Mouse (Mus musculus): Measurements from ENCODE around the gene Olfr1394. TPM values are rescaled to one million over a fixed set of nuclear protein-coding genes. Genes with fewer than 3 reads are reported as not detected.
"Not testable (repeated sequence)": the region's sequence is repeated elsewhere in the genome, so short reads cannot be mapped to it uniquely, and the experiment has no call there.

Gene Olfr1394
- polyA plus RNA-seq, 1 experiment from 2014 or later: not detected

DNA sequence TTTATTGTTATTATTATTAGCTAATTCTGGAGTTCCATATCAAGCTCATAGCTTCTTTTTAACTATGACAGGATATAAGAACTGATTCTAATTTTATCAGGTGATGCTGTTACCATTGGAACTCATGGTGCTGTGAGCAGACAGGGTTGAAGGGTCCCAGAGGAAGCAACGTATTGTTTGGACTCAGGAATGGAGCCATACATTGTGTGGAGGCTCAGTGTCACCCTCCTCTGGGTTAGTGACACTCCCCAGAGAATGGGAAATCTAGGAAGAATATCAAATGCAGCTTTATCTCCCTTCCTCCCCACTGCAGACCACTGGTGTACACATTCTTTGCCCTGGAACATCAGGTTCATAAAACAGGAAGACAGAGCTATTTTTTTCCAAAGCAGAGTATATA lies 29.0 kb downstream of the Olfr1394 start:
- no peak for DNase-seq (ENCODE audit: low spot score)
- no peaks in the 10 kb centered on the region for H3K36me3 ChIP-seq (ENCODE audit: control insufficient read depth, insufficient read depth, low read length)
- H3K27ac ChIP-seq (replicated peaks; ENCODE audit: low read depth, low read length): no peak overlapping the region
- no peak overlapping the region for H3K4me2 ChIP-seq (ENCODE audit: low read depth, low read length)
- 59% methylated on average over 1 of the region's 1 CpGs for WGBS
- H3K9me3 ChIP-seq (ENCODE audit: control insufficient read depth, low read length): no peaks in the 10 kb centered on the region
- H3K9ac ChIP-seq (ENCODE audit: low read depth, low read length): no peak overlapping the region
- H3K27me3 ChIP-seq (replicated peaks; ENCODE audit: control insufficient read depth, insufficient read depth, low read length): no peaks in the 10 kb centered on the region
- no peaks in the 10 kb centered on the region for H3K4me1 ChIP-seq (ENCODE audit: control insufficient read depth, insufficient read depth, low read length)
- no peak overlapping the region for H3K4me3 ChIP-seq (ENCODE audit: low read depth, low read length)
- ATAC-seq (ENCODE audit: low read depth): no peak

DNA sequence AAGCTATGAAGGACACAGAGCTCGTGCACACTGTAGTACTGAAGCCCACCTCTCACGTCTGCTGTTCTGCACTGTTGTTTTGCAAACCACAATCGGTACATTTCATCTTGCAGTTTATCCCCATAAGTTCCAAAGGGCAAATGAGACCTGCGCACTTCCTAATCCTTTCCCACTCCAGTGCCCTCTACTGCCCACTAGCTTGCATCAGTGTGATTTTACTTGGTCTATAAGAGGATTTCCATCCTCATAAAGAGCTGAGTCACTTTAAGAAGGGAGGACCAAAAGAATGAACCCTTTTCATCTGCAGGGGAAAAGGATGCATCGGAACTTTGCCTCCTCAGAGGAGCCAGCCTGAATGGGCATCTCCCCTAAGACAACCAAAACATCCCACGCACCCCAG lies 32.3 kb downstream of the Olfr1394 start:
- no peak for ATAC-seq (ENCODE audit: low read depth)
- Histone ChIP-seq H3K9me3 (ENCODE audit: control insufficient read depth, low read length) (no peaks in the 10 kb centered on the region), H3K4me1 (ENCODE audit: control insufficient read depth, insufficient read depth, low read length) (no peaks in the 10 kb centered on the region), H3K27ac (replicated peaks; ENCODE audit: low read depth, low read length) (no peak overlapping the region), H3K4me3 (ENCODE audit: low read depth, low read length) (no peak overlapping the region), H3K27me3 (replicated peaks; ENCODE audit: control insufficient read depth, insufficient read depth, low read length) (no peaks in the 10 kb centered on the region), H3K36me3 (ENCODE audit: control insufficient read depth, insufficient read depth, low read length) (no peaks in the 10 kb centered on the region), H3K4me2 (ENCODE audit: low read depth, low read length) (no peak overlapping the region), H3K9ac (ENCODE audit: low read depth, low read length) (no peak overlapping the region)
- no peak for DNase-seq (ENCODE audit: low spot score)
- 78% methylated on average over 6 of the region's 6 CpGs for WGBS

DNA sequence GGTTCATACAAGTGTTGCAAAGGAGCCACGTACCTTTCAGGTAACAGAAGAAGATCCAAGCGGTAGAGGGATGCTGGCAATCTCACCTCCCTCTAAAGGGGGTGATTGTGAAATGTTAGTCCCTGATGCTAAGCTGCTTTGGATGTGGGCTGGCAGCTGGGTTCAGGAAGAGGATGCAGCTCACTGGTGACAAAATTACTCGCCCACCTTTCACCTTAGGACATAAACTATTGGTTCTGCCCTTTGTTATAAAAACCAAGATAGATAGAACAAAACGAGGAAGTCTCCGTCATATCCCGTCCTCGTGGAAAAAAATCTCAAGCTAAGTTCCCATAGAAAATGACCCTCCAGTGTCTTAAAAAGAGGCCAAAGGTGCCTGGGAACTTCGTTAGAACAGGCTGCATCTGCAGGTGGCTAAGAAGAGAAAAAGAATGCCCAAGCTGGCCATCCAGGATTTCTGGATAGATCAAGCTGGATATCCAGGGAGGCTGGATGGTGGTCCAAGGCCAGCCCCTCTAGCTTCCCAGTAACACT lies 32.8 kb downstream of the Olfr1394 start, which contains the start of gene Btnl9:
TSS of gene Btnl9 (minus strand) at position 205 of the 534 bp plus-strand sequence.
- no peak within 1 kb of the TSS for H3K9ac ChIP-seq (ENCODE audit: low read depth, low read length)
- H3K4me1 ChIP-seq (ENCODE audit: control insufficient read depth, insufficient read depth, low read length): no peaks in the 10 kb centered on the region
- no peak within 1 kb of the TSS for H3K4me3 ChIP-seq (ENCODE audit: low read depth, low read length)
- no peaks in the 10 kb centered on the region for H3K27me3 ChIP-seq (replicated peaks; ENCODE audit: control insufficient read depth, insufficient read depth, low read length)
- no peak within 1 kb of the TSS for H3K4me2 ChIP-seq (ENCODE audit: low read depth, low read length)
- no peaks in the 10 kb centered on the region for H3K36me3 ChIP-seq (ENCODE audit: control insufficient read depth, insufficient read depth, low read length)
- ATAC-seq (ENCODE audit: low read depth) (no peak), DNase-seq (ENCODE audit: low spot score) (no peak)
- 70% methylated on average over 8 of the region's 8 CpGs for WGBS
- no peaks in the 10 kb centered on the region for H3K9me3 ChIP-seq (ENCODE audit: control insufficient read depth, low read length)
- H3K27ac ChIP-seq (replicated peaks; ENCODE audit: low read depth, low read length): no peak within 1 kb of the TSS

DNA sequence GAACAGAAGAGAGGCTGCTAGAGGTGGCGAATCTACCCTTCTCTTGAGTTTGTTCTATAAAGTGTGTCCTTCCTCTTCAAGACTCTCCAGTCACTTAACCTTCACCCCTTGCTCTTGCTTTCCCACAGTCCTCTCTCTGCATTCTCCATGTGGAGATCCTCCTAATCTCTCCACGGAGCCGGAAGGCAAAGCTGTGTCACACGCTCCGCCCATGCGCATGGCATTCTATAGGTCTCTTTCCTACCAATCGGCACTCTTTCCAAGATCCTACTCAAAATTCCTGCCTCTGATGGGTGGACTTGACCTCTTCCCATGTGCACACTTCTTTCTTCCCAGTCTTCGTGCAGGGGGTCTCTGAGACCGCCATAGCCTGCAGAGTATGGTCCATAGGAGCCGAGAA lies 33.5 kb downstream of the Olfr1394 start:
- Histone ChIP-seq H3K27ac (replicated peaks; ENCODE audit: low read depth, low read length) (no peak overlapping the region), H3K4me2 (ENCODE audit: low read depth, low read length) (no peak overlapping the region), H3K9ac (ENCODE audit: low read depth, low read length) (no peak overlapping the region), H3K27me3 (replicated peaks; ENCODE audit: control insufficient read depth, insufficient read depth, low read length) (no peaks in the 10 kb centered on the region), H3K9me3 (ENCODE audit: control insufficient read depth, low read length) (no peaks in the 10 kb centered on the region), H3K4me3 (ENCODE audit: low read depth, low read length) (no peak overlapping the region), H3K4me1 (ENCODE audit: control insufficient read depth, insufficient read depth, low read length) (no peaks in the 10 kb centered on the region), H3K36me3 (ENCODE audit: control insufficient read depth, insufficient read depth, low read length) (no peaks in the 10 kb centered on the region)
- ATAC-seq (ENCODE audit: low read depth) (no peak), DNase-seq (ENCODE audit: low spot score) (no peak)
- 79% methylated on average over 10 of the region's 10 CpGs for WGBS

DNA sequence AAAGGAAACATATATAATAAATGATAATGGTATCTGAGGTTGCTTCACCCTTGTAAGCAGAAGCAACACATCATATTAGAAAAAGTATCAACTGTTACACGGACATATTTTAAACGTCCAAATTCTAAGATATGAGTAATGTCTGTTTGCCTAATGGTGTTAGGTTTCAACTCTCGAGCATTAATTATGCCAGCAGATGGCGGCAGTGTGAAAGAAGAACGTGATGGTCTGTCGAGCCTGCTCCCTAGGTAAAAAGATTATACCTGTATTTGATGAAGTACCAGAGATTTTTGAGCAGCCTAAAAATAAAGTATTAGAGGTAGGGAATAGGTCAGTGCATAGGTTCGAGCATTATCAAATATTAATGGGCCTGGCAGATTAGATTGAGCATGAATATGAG lies 35.6 kb downstream of the Olfr1394 start:
- H3K36me3 ChIP-seq (ENCODE audit: control insufficient read depth, insufficient read depth, low read length): no peaks in the 10 kb centered on the region
- no peaks in the 10 kb centered on the region for H3K27me3 ChIP-seq (replicated peaks; ENCODE audit: control insufficient read depth, insufficient read depth, low read length)
- no peaks in the 10 kb centered on the region for H3K9me3 ChIP-seq (ENCODE audit: control insufficient read depth, low read length)
- H3K4me1 ChIP-seq (ENCODE audit: control insufficient read depth, insufficient read depth, low read length): no peaks in the 10 kb centered on the region
- no peak overlapping the region for H3K4me2 ChIP-seq (ENCODE audit: low read depth, low read length)
- ATAC-seq (ENCODE audit: low read depth): no peak
- H3K27ac ChIP-seq (replicated peaks; ENCODE audit: low read depth, low read length): no peak overlapping the region
- 3% methylated on average over 7 of the region's 7 CpGs for WGBS
- DNase-seq (ENCODE audit: low spot score): peak; percentile 66
- H3K4me3 ChIP-seq (ENCODE audit: low read depth, low read length): no peak overlapping the region
- H3K9ac ChIP-seq (ENCODE audit: low read depth, low read length): no peak overlapping the region

DNA sequence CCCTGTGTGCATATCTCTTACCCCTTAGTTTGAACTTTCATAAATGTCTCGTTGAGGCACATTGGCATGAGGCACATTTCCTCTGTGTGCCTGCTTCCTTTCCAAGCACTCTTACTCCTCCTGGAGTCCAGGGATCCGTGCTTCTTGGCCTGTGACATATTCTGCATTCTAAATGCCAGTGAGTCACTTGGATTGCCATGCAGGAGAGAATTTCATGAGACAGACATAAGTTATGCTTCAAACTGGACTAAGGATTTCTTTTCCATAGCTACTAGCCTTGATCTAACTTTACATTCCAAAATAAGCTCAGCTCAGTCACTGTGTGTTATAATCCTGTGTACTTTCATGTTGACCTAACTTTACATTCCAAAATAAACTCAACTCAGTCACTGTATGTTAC lies 36.9 kb downstream of the Olfr1394 start:
- Histone ChIP-seq H3K27ac (replicated peaks; ENCODE audit: low read depth, low read length) (no peak overlapping the region), H3K4me2 (ENCODE audit: low read depth, low read length) (no peak overlapping the region), H3K9ac (ENCODE audit: low read depth, low read length) (no peak overlapping the region), H3K27me3 (replicated peaks; ENCODE audit: control insufficient read depth, insufficient read depth, low read length) (no peaks in the 10 kb centered on the region), H3K9me3 (ENCODE audit: control insufficient read depth, low read length) (no peaks in the 10 kb centered on the region), H3K36me3 (ENCODE audit: control insufficient read depth, insufficient read depth, low read length) (no peaks in the 10 kb centered on the region), H3K4me3 (ENCODE audit: low read depth, low read length) (no peak overlapping the region), H3K4me1 (ENCODE audit: control insufficient read depth, insufficient read depth, low read length) (no peaks in the 10 kb centered on the region)
- WGBS: 52% methylated on average over 2 of the region's 2 CpGs
- no peak for ATAC-seq (ENCODE audit: low read depth)
- DNase-seq (ENCODE audit: low spot score): no peak

DNA sequence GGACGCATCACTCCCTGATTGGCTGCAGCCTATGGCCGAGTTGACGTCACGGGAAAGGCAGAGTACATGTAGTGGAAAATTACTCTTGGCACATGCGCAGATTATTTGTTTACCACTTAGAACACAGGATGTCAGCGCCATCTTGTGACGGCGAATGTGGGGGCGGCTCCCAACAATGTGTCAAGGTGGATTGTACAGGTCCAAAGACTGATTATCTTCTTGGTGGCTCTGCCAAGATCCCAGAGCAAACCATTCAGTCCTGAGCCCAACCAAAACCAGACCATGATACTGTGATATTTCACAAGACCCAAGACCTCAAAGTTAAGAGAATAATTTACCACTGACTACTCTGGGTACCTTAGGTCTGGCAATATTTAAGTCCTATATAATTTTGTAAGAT lies 40.6 kb downstream of the Olfr1394 start:
- H3K27ac ChIP-seq (replicated peaks; ENCODE audit: low read depth, low read length); H3K4me3 ChIP-seq (ENCODE audit: low read depth, low read length); H3K9me3 ChIP-seq (ENCODE audit: control insufficient read depth, low read length); H3K36me3 ChIP-seq (ENCODE audit: control insufficient read depth, insufficient read depth, low read length); H3K4me2 ChIP-seq (ENCODE audit: low read depth, low read length); ATAC-seq (ENCODE audit: low read depth); H3K4me1 ChIP-seq (ENCODE audit: control insufficient read depth, insufficient read depth, low read length); DNase-seq (ENCODE audit: low spot score); H3K27me3 ChIP-seq (replicated peaks; ENCODE audit: control insufficient read depth, insufficient read depth, low read length); H3K9ac ChIP-seq (ENCODE audit: low read depth, low read length): not testable (repeated sequence)
- WGBS: 96% methylated on average over 5 of the region's 9 CpGs

DNA sequence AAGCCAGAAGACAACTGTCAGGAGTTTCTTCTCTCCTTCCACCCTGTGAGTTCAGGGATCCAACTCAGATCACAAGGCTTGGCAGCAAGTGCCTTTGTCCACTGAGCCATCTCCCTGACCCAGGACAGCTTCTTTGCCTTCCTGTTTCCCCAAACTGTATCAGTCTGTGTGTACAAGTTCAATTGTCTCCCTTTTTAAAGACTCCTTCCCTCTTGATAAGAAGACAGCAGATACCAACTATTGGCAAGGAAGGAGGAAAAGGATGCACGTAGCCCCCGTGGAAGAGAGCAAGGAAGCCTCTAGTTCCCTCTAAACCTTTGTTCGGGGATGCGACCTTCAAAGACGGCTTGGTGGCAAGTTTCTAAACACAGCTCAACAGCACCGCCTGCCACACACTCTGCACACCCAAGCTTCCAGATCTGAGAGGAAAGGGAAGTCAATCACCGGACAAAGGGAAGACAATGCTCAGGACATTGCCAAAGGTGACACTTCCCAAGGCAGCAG lies 41.7 kb downstream of the Olfr1394 start:
- H3K27ac ChIP-seq (replicated peaks; ENCODE audit: low read depth, low read length): no peak overlapping the region
- no peak for DNase-seq (ENCODE audit: low spot score)
- H3K27me3 ChIP-seq (replicated peaks; ENCODE audit: control insufficient read depth, insufficient read depth, low read length): no peaks in the 10 kb centered on the region
- WGBS: 85% methylated on average over 7 of the region's 7 CpGs
- no peaks in the 10 kb centered on the region for H3K9me3 ChIP-seq (ENCODE audit: control insufficient read depth, low read length)
- H3K4me3 ChIP-seq (ENCODE audit: low read depth, low read length): no peak overlapping the region
- H3K4me1 ChIP-seq (ENCODE audit: control insufficient read depth, insufficient read depth, low read length): no peaks in the 10 kb centered on the region
- H3K36me3 ChIP-seq (ENCODE audit: control insufficient read depth, insufficient read depth, low read length): no peaks in the 10 kb centered on the region
- ATAC-seq (ENCODE audit: low read depth): no peak
- H3K9ac ChIP-seq (ENCODE audit: low read depth, low read length): no peak overlapping the region
- no peak overlapping the region for H3K4me2 ChIP-seq (ENCODE audit: low read depth, low read length)

DNA sequence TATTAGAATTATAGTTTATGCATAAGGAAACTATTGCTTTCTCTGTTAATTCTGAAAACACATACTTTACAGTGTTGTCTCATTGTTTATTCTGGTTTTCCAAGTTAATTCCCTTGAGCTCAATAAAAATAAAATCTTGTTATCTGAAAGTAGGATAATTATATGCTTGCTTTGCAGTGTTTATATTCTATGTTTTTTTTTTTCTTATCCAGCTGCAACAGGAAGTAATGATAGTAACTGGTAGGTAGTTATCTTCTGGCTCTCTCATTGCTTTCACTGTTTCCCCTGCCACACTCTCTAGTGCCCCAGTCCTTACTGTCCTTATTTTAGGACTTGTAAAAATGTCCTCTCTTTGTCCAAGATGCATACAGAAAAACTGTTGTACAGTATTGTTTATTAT lies 46.5 kb downstream of the Olfr1394 start:
- no peak overlapping the region for H3K4me3 ChIP-seq (ENCODE audit: low read depth, low read length)
- DNase-seq (ENCODE audit: low spot score) (no peak), ATAC-seq (ENCODE audit: low read depth) (no peak)
- H3K9ac ChIP-seq (ENCODE audit: low read depth, low read length): no peak overlapping the region
- peaks cover 13% of the 10 kb centered on the region; the same call in 1 of the 2 replicates for H3K4me1 ChIP-seq (ENCODE audit: control insufficient read depth, insufficient read depth, low read length)
- H3K27ac ChIP-seq (replicated peaks; ENCODE audit: low read depth, low read length): no peak overlapping the region
- H3K36me3 ChIP-seq (ENCODE audit: control insufficient read depth, insufficient read depth, low read length): no peaks in the 10 kb centered on the region
- H3K4me2 ChIP-seq (ENCODE audit: low read depth, low read length): no peak overlapping the region
- H3K27me3 ChIP-seq (replicated peaks; ENCODE audit: control insufficient read depth, insufficient read depth, low read length): no peaks in the 10 kb centered on the region
- H3K9me3 ChIP-seq (ENCODE audit: control insufficient read depth, low read length): no peaks in the 10 kb centered on the region
